Mouse (Mus musculus) G1E (cell line): ENCODE measurements around the gene Acbd3. TPM values are rescaled to one million over a fixed set of nuclear protein-coding genes. Genes with fewer than 3 reads are reported as not detected.

Experiments used
- ATAC-seq: 2 replicates; pipeline ENCODE4 v1.8.0; 2016; ENCODE audit warnings: mild to moderate bottlenecking; ENCODE audit not compliant: insufficient number of reproducible peaks, poor library complexity, low FRiP score, severe bottlenecking; ENCODE audit errors: extremely low read depth
- DNase-seq: peaks from one replicate; pipeline ENCODE4 v3.0.0; 2012; ENCODE audit warnings: low spot score
- H3K27me3 ChIP-seq: 2 replicates; pipeline ENCODE4 v1.6.1; 2012; ENCODE audit warnings: mild to moderate bottlenecking, low read length, inconsistent platforms; ENCODE audit not compliant: insufficient read depth
- H3K36me3 ChIP-seq: replicated peaks from 2 replicates; pipeline ENCODE3; 2012; ENCODE audit warnings: mild to moderate bottlenecking, inconsistent platforms
- H3K4me1 ChIP-seq: 2 replicates; pipeline ENCODE4 v1.6.1; 2012; ENCODE audit warnings: low read depth, low read length, inconsistent platforms, mixed read lengths; ENCODE audit not compliant: insufficient read depth
- H3K4me3 ChIP-seq: 2 replicates; pipeline ENCODE4 v1.5.1; 2012; ENCODE audit warnings: low read depth, mild to moderate bottlenecking, inconsistent platforms, low read length, moderate library complexity, mixed read lengths
- H3K9me3 ChIP-seq: replicated peaks from 2 replicates; pipeline ENCODE4 v1.6.1; 2012; ENCODE audit warnings: inconsistent platforms
- CTCF ChIP-seq: IDR thresholded peaks from 2 replicates; pipeline ENCODE4 v1.5.1; 2012; ENCODE audit warnings: low read depth, low read length, inconsistent platforms, mixed read lengths
- GATA1 ChIP-seq: IDR thresholded peaks from 2 replicates; pipeline ENCODE4 v1.6.1; 2012; ENCODE audit warnings: borderline replicate concordance, low read length, inconsistent platforms, mixed read lengths
- GATA2 ChIP-seq: IDR thresholded peaks from 2 replicates; pipeline ENCODE4 v1.6.1; 2012; ENCODE audit warnings: low read depth, low read length, inconsistent platforms, borderline replicate concordance
- POLR2AphosphoS5 ChIP-seq: IDR thresholded peaks from 2 replicates; pipeline ENCODE4 v1.6.1; 2012; ENCODE audit warnings: low read depth, low read length, inconsistent platforms; ENCODE audit not compliant: insufficient replicate concordance
- TAL1 ChIP-seq: conservative IDR thresholded peaks from 2 replicates; pipeline ENCODE4 v1.6.1; 2012; ENCODE audit warnings: low read depth, low read length, inconsistent platforms, mixed read lengths
- polyA plus RNA-seq: library from polyadenylated mRNA; stranded (reverse); fragments of >175 nt; gene quantifications from 2 replicates; pipeline ENCODE4 v1.2.3, GENCODE M21; 2012
- total RNA-seq, 2 experiments: library from RNA; stranded (forward) in 1 of 2; stranded (reverse) in 1 of 2; fragments of 200-1000 nt in 1 of 2; fragments of >200 nt in 1 of 2; fragmentation: Nextera tagmentation in 1 of 2; gene quantifications; 2 replicates each; pipeline ENCODE4 v1.2.3; 2014 to 2017

The Acbd3 gene
- total and polyA plus RNA-seq, 3 experiments: 8.2 to 57.1 (median 34.9) TPM

- no peak for TF ChIP-seq TAL1
- TF ChIP-seq GATA2: no peak
- TF ChIP-seq CTCF: 0 out of 2 replicates have a peak, but pooled peaks have one; percentile 10
- H3K4me3 ChIP-seq: peak overlapping the region; percentile 75
- H3K4me1 ChIP-seq: peaks cover 45% of the 10 kb centered on the region
- DNase-seq (peak; percentile 95), ATAC-seq (peak; percentile 80)
- peaks cover 33% of the 10 kb centered on the region for H3K27me3 ChIP-seq
- H3K36me3 ChIP-seq: no peaks in the 10 kb centered on the region
- peaks cover 13% of the 10 kb centered on the region for H3K9me3 ChIP-seq
Observed at GRCm38 (mm10) chr1:180777660-180778402, 52.0 kb downstream of the Acbd3 start.

GRCm38 (mm10) chr1:180778403-180778754 is 52.5 kb downstream of the Acbd3 start:
- ATAC-seq (no peak), DNase-seq (no peak)
- H3K4me3 ChIP-seq: peak overlapping the region; percentile 75
- H3K4me1 ChIP-seq: peaks cover 49% of the 10 kb centered on the region
- no peak for TF ChIP-seq POLR2AphosphoS5
- TF ChIP-seq CTCF: no peak
- H3K36me3 ChIP-seq: no peaks in the 10 kb centered on the region
- peaks cover 13% of the 10 kb centered on the region for H3K9me3 ChIP-seq
- H3K27me3 ChIP-seq: peaks cover 36% of the 10 kb centered on the region

DNA sequence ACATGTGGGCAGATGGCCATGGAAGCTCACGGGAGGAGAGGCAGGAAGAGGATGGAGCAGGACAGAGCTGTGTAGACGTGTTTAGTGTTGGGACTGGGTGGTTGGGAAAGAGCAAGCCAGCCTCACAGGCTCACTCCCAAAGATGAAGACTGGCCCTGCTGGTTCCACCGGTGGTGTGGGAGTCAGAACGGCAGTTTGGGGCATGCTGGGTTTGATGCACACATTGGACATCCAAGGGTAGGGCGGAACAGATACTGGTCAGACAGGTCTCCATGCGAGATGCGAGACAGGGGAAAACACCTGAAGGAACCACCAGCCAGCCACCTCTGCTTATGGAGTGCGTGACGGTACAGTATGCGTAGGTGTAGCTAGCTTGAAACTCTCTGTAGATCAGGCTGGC is 53.1 kb downstream of the Acbd3 start:
- Histone ChIP-seq H3K4me1 (peaks cover 48% of the 10 kb centered on the region), H3K4me3 (no peak overlapping the region), H3K27me3 (peaks cover 36% of the 10 kb centered on the region), H3K9me3 (peaks cover 13% of the 10 kb centered on the region), H3K36me3 (no peaks in the 10 kb centered on the region)
- ATAC-seq: no peak
- no peak for DNase-seq
- TF ChIP-seq CTCF (no peak), GATA2 (no peak), TAL1 (no peak), GATA1 (no peak), POLR2AphosphoS5 (no peak)

GRCm38 (mm10) chr1:180780291-180780690 is 54.4 kb downstream of the Acbd3 start:
- TF ChIP-seq GATA2 (no peak), TAL1 (no peak), POLR2AphosphoS5 (no peak), GATA1 (no peak), CTCF (no peak)
- ATAC-seq (no peak), DNase-seq (no peak)
- Histone ChIP-seq H3K36me3 (no peaks in the 10 kb centered on the region), H3K4me3 (no peak overlapping the region), H3K4me1 (peaks cover 48% of the 10 kb centered on the region), H3K9me3 (peaks cover 6% of the 10 kb centered on the region), H3K27me3 (peaks cover 37% of the 10 kb centered on the region)

DNA sequence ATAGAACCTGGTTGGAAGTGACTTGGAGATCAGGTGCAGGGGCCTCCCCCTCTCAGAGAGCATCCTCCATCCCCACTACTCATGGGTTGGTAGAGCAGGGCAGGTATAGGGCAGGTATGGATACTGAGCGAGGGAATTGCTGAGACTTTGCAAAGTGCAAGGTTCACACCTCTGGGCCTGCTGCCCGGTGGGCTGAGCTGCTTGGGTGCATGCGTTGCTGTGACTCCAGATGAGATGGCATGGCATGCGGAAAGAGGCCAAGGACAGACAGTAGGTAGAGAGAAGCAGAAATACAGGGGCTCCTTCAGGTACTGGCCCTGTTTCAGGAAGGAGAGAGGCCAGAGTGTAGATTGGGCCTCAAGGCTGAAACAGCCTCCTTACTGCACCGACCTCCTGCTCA is 55.4 kb downstream of the Acbd3 start:
- Histone ChIP-seq H3K27me3 (peaks cover 44% of the 10 kb centered on the region), H3K4me3 (no peak overlapping the region), H3K4me1 (peaks cover 40% of the 10 kb centered on the region), H3K36me3 (no peaks in the 10 kb centered on the region), H3K9me3 (peaks cover 4% of the 10 kb centered on the region)
- no peak for TF ChIP-seq GATA1
- TF ChIP-seq GATA2: no peak
- no peak for TF ChIP-seq TAL1
- TF ChIP-seq CTCF: no peak
- TF ChIP-seq POLR2AphosphoS5: no peak
- DNase-seq: no peak
- no peak for ATAC-seq

GRCm38 (mm10) chr1:180782906-180783579 is 57.2 kb downstream of the Acbd3 start:
- ATAC-seq: no peak
- Histone ChIP-seq H3K27me3 (peaks cover 48% of the 10 kb centered on the region), H3K36me3 (no peaks in the 10 kb centered on the region), H3K9me3 (peaks cover 4% of the 10 kb centered on the region), H3K4me1 (peaks cover 23% of the 10 kb centered on the region), H3K4me3 (no peak overlapping the region)
- DNase-seq: no peak
- no peak for TF ChIP-seq GATA2

GRCm38 (mm10) chr1:180783580-180783928 is 57.7 kb downstream of the Acbd3 start:
- no peak overlapping the region for H3K4me3 ChIP-seq
- H3K9me3 ChIP-seq: peaks cover 4% of the 10 kb centered on the region
- DNase-seq: no peak
- no peak for ATAC-seq
- peaks cover 18% of the 10 kb centered on the region for H3K4me1 ChIP-seq
- H3K27me3 ChIP-seq: peaks cover 45% of the 10 kb centered on the region
- no peaks in the 10 kb centered on the region for H3K36me3 ChIP-seq
- TF ChIP-seq GATA2: no peak
- TF ChIP-seq POLR2AphosphoS5: no peak
- TF ChIP-seq GATA1: no peak
- no peak for TF ChIP-seq TAL1
